Mouse (Mus musculus): ENCODE results near the gene Ube2d1.

The Ube2d1 gene

GRCm38 (mm10) chr10:71218228-71218892 lies 66.7 kb downstream of the Ube2d1 start:
- peak; percentile 89 to 90 for DNase-seq

GRCm38 (mm10) chr10:71215996-71216395 lies 69.1 kb downstream of the Ube2d1 start:
- DNase-seq = no peak

Measured in kidney, postnatal 4 days (tissue).